Mouse (Mus musculus): ENCODE measurements around the gene Ccdc74a. TPM values are rescaled to one million over a fixed set of nuclear protein-coding genes. Genes with fewer than 3 reads are reported as not detected.

Ccdc74a gene
- polyA plus RNA-seq, 1 experiment from 2014 or later: 4.4 TPM

Other genes with a start within 250 kb of the Ccdc74a start
- 18.2 and 20.8 TPM in 2 replicates for gene Snap29, start 240.5 kb upstream of the Ccdc74a start, polyA plus RNA-seq (2015; fragmentation: Nextera tagmentation; extraction: Ambion mirVana)
- gene Pi4ka, start 240.2 kb upstream of the Ccdc74a start, polyA plus RNA-seq (2015; fragmentation: Nextera tagmentation; extraction: Ambion mirVana): 44.1 and 50.0 TPM in 2 replicates
- 102 and 108 TPM in 2 replicates for gene Crkl, start 194.5 kb upstream of the Ccdc74a start, polyA plus RNA-seq (2015; fragmentation: Nextera tagmentation; extraction: Ambion mirVana)
- gene Aifm3, start 156.9 kb upstream of the Ccdc74a start, polyA plus RNA-seq (2015; fragmentation: Nextera tagmentation; extraction: Ambion mirVana): 8.6 and 10.4 TPM in 2 replicates
- gene Lztr1, start 137.8 kb upstream of the Ccdc74a start, polyA plus RNA-seq (2015; fragmentation: Nextera tagmentation; extraction: Ambion mirVana): 102 and 110 TPM in 2 replicates
- gene Thap7, start 115.3 kb upstream of the Ccdc74a start, polyA plus RNA-seq (2015; fragmentation: Nextera tagmentation; extraction: Ambion mirVana): 58.3 and 59.2 TPM in 2 replicates
- 0.32 and 0.77 TPM in 2 replicates for gene Lrrc74b, start 85.2 kb upstream of the Ccdc74a start, polyA plus RNA-seq (2015; fragmentation: Nextera tagmentation; extraction: Ambion mirVana)
- gene P2rx6, start 84.6 kb upstream of the Ccdc74a start, polyA plus RNA-seq (2015; fragmentation: Nextera tagmentation; extraction: Ambion mirVana): 0.84 and 0.97 TPM in 2 replicates
- 11.1 and 13.8 TPM in 2 replicates for gene Slc7a4, start 63.3 kb upstream of the Ccdc74a start, polyA plus RNA-seq (2015; fragmentation: Nextera tagmentation; extraction: Ambion mirVana)
- 32.7 and 34.3 TPM in 2 replicates for gene Smpd4, start 27.1 kb upstream of the Ccdc74a start, polyA plus RNA-seq (2015; fragmentation: Nextera tagmentation; extraction: Ambion mirVana)
- gene Med15, start 86.4 kb downstream of the Ccdc74a start, polyA plus RNA-seq (2015; fragmentation: Nextera tagmentation; extraction: Ambion mirVana): 42.0 and 45.2 TPM in 2 replicates
- 53.4 and 55.6 TPM in 2 replicates for gene Klhl22, start 113.1 kb downstream of the Ccdc74a start, polyA plus RNA-seq (2015; fragmentation: Nextera tagmentation; extraction: Ambion mirVana)
- gene Scarf2, start 150.8 kb downstream of the Ccdc74a start, polyA plus RNA-seq (2015; fragmentation: Nextera tagmentation; extraction: Ambion mirVana): 0.76 and 1.1 TPM in 2 replicates
- gene B830017H08Rik, start 186.7 kb downstream of the Ccdc74a start, polyA plus RNA-seq (2015; fragmentation: Nextera tagmentation; extraction: Ambion mirVana): 0.27 and 0.55 TPM in 2 replicates
- gene Car15, start 191.9 kb downstream of the Ccdc74a start, polyA plus RNA-seq (2015; fragmentation: Nextera tagmentation; extraction: Ambion mirVana): 4.5 and 6.1 TPM in 2 replicates
- gene Gm20518, start 245.2 kb downstream of the Ccdc74a start, polyA plus RNA-seq (2015; fragmentation: Nextera tagmentation; extraction: Ambion mirVana): 0.35 and 0.49 TPM in 2 replicates
- gene Tssk1, start 247.8 kb downstream of the Ccdc74a start, polyA plus RNA-seq (2015; fragmentation: Nextera tagmentation; extraction: Ambion mirVana): 0.05 TPM in 2 replicates